Mouse (Mus musculus) neural tube, embryonic 14.5 days (tissue): Measurements from ENCODE around the gene Gad2. TPM values are rescaled to one million over a fixed set of nuclear protein-coding genes. Genes with fewer than 3 reads are reported as not detected.

ENCODE experiments used
- ATAC-seq: fragments of 200-750 bp; cut with Nextera tagmentation; 2 replicates; pipeline ENCODE4 v1.8.0; 2017; ENCODE audit warnings: low read depth, mild to moderate bottlenecking, moderate TSS enrichment, moderate library complexity
- H3K27ac ChIP-seq: fragments of 300-500 bp; sonication (generic); 2 replicates; pipeline ENCODE4 v1.5.1; 2014; ENCODE audit warnings: low read depth, mild to moderate bottlenecking, control low read depth, low read length, moderate library complexity, mixed read lengths
- H3K27me3 ChIP-seq: fragments of 300-500 bp; sonication (generic); 2 replicates; pipeline ENCODE4 v1.6.1; 2014; ENCODE audit warnings: low read length; ENCODE audit not compliant: control insufficient read depth, insufficient read depth
- H3K36me3 ChIP-seq: fragments of 300-500 bp; sonication (generic); 2 replicates; pipeline ENCODE4 v1.6.1; 2014; ENCODE audit warnings: low read length, mixed read lengths; ENCODE audit not compliant: control insufficient read depth, insufficient read depth
- H3K4me1 ChIP-seq: fragments of 300-500 bp; sonication (generic); 2 replicates; pipeline ENCODE4 v1.6.1; 2014; ENCODE audit warnings: low read length; ENCODE audit not compliant: control insufficient read depth, insufficient read depth
- H3K4me2 ChIP-seq: fragments of 300-500 bp; sonication (generic); 2 replicates; pipeline ENCODE4 v1.6.1; 2014; ENCODE audit warnings: mild to moderate bottlenecking, low read depth, low read length, control low read depth
- H3K4me3 ChIP-seq: fragments of 300-500 bp; sonication (generic); 2 replicates; pipeline ENCODE4 v1.5.1; 2014; ENCODE audit warnings: low read depth, low read length, control low read depth, mixed read lengths
- H3K9ac ChIP-seq: fragments of 300-500 bp; sonication (generic); replicated peaks from 2 replicates; pipeline ENCODE4 v1.6.1; 2014; ENCODE audit warnings: low read depth, mild to moderate bottlenecking, control low read depth, low read length, mixed read lengths
- H3K9me3 ChIP-seq: fragments of 300-500 bp; sonication (generic); 2 replicates; pipeline ENCODE4 v1.6.1; 2016; ENCODE audit warnings: low read length; ENCODE audit not compliant: control insufficient read depth
- WGBS: fragments of 180-500 bp; shearing (Covaris S2); extraction: QIAGEN DNeasy Blood & Tissue Kit; methylation state at CpG from one replicate; pipeline ENCODE4 v1.1.7; 2014; 5-methylcytosine and 5-hydroxymethylcytosine counted together
- polyA plus RNA-seq: library from polyadenylated mRNA; unstranded; fragments of >200 nt; fragmentation: Nextera tagmentation; extraction: Ambion mirVana; gene quantifications from 2 replicates; pipeline ENCODE4 v1.2.1, GENCODE M21; 2014

Gene Gad2
- polyA plus RNA-seq, 1 experiment from 2014 or later: 38.5 TPM

- Histone ChIP-seq H3K4me3 (no peak overlapping the region), H3K27me3 (no peaks in the 10 kb centered on the region), H3K4me1 (no peaks in the 10 kb centered on the region), H3K9ac (no peak overlapping the region), H3K27ac (no peak overlapping the region), H3K4me2 (no peak overlapping the region), H3K36me3 (no peaks in the 10 kb centered on the region), H3K9me3 (no peaks in the 10 kb centered on the region)
- no peak for ATAC-seq
- 78% methylated on average over 4 of the region's 4 CpGs for WGBS
Observed at GRCm38 (mm10) chr2:22679944-22680343, 57.9 kb downstream of the Gad2 start.

DNA sequence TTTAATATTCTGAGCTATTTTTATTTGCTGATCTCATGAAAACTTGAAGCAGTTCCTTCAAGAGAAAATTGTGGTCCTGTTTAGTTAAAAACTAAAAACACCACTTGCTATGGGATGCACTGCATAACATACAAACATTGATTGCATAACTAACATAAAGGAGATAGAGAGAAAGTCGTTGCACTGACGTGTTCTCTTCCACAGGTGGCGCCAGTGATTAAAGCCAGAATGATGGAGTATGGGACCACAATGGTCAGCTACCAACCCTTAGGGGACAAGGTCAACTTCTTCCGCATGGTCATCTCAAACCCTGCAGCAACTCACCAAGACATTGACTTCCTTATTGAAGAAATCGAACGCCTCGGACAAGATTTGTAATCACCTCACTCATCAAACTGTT, 68.0 kb downstream of the Gad2 start:
- no peaks in the 10 kb centered on the region for H3K36me3 ChIP-seq
- no peaks in the 10 kb centered on the region for H3K9me3 ChIP-seq
- 82% methylated on average over 7 of the region's 7 CpGs for WGBS
- H3K4me2 ChIP-seq: no peak overlapping the region
- no peak for ATAC-seq
- no peak overlapping the region for H3K9ac ChIP-seq
- H3K27me3 ChIP-seq: no peaks in the 10 kb centered on the region
- no peak overlapping the region for H3K27ac ChIP-seq
- no peaks in the 10 kb centered on the region for H3K4me1 ChIP-seq
- no peak overlapping the region for H3K4me3 ChIP-seq

GRCm38 (mm10) chr2:22704780-22705727, 83.0 kb downstream of the Gad2 start:
- no peak overlapping the region for H3K9ac ChIP-seq
- 48% methylated on average over 4 of the region's 4 CpGs for WGBS
- 0 out of 2 replicates have a peak, but pooled peaks have one; percentile 38 for ATAC-seq
- no peak overlapping the region for H3K4me2 ChIP-seq
- H3K4me1 ChIP-seq: no peaks in the 10 kb centered on the region
- H3K9me3 ChIP-seq: no peaks in the 10 kb centered on the region
- H3K4me3 ChIP-seq: no peak overlapping the region
- no peaks in the 10 kb centered on the region for H3K36me3 ChIP-seq
- no peak overlapping the region for H3K27ac ChIP-seq
- no peaks in the 10 kb centered on the region for H3K27me3 ChIP-seq

- H3K9ac ChIP-seq: no peak overlapping the region
- H3K4me3 ChIP-seq: no peak overlapping the region
- H3K27ac ChIP-seq: no peak overlapping the region
- WGBS: 44% methylated on average over 3 of the region's 3 CpGs
- H3K36me3 ChIP-seq: no peaks in the 10 kb centered on the region
- no peak overlapping the region for H3K4me2 ChIP-seq
- H3K27me3 ChIP-seq: no peaks in the 10 kb centered on the region
- no peaks in the 10 kb centered on the region for H3K9me3 ChIP-seq
- ATAC-seq: peak; percentile 58; the same call in 1 of the 2 replicates
- no peaks in the 10 kb centered on the region for H3K4me1 ChIP-seq
Observed at GRCm38 (mm10) chr2:22706233-22706632, 84.2 kb downstream of the Gad2 start.

- no peak overlapping the region for H3K27ac ChIP-seq
- no peaks in the 10 kb centered on the region for H3K4me1 ChIP-seq
- H3K4me3 ChIP-seq: no peak overlapping the region
- 28% methylated on average over 8 of the region's 8 CpGs for whole genome bisulfite sequencing
- no peak overlapping the region for H3K4me2 ChIP-seq
- no peaks in the 10 kb centered on the region for H3K27me3 ChIP-seq
- no peaks in the 10 kb centered on the region for H3K9me3 ChIP-seq
- no peak overlapping the region for H3K9ac ChIP-seq
- ATAC-seq: peak; percentile 96
- H3K36me3 ChIP-seq: no peaks in the 10 kb centered on the region
Observed at GRCm38 (mm10) chr2:22721522-22722470, 99.8 kb downstream of the Gad2 start.

GRCm38 (mm10) chr2:22723927-22724534, 102.0 kb downstream of the Gad2 start:
- ATAC-seq: no peak
- Histone ChIP-seq H3K4me1 (no peaks in the 10 kb centered on the region), H3K9me3 (no peaks in the 10 kb centered on the region), H3K27ac (no peak overlapping the region), H3K36me3 (no peaks in the 10 kb centered on the region), H3K9ac (no peak overlapping the region), H3K4me2 (no peak overlapping the region), H3K27me3 (no peaks in the 10 kb centered on the region), H3K4me3 (no peak overlapping the region)
- 87% methylated on average over 3 of the region's 3 CpGs for WGBS

- no peaks in the 10 kb centered on the region for H3K36me3 ChIP-seq
- no peak overlapping the region for H3K4me3 ChIP-seq
- ATAC-seq: no peak
- H3K4me1 ChIP-seq: no peaks in the 10 kb centered on the region
- H3K27me3 ChIP-seq: no peaks in the 10 kb centered on the region
- no peaks in the 10 kb centered on the region for H3K9me3 ChIP-seq
- no peak overlapping the region for H3K4me2 ChIP-seq
- 73% methylated on average over 1 of the region's 1 CpGs for WGBS
- no peak overlapping the region for H3K27ac ChIP-seq
- no peak overlapping the region for H3K9ac ChIP-seq
Observed at GRCm38 (mm10) chr2:22727113-22727512, 105.1 kb downstream of the Gad2 start.

DNA sequence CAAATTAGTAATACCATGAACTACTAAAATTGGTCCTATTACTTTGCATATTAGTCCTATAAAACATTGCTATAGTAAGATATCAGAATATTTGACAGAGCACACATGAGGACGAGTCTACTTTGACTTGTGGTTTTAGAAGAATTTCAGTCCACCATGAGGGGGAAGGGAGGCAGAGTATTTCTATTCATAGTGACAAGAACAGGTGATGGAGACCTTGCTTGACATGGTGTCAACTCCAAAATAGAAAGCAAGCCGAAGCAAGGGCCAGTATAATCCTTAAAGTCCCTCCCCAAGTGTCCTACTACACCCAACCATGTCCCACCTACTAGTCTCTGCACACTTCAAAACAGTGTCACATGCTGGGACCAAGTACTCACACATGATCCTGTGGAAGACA, 114.1 kb downstream of the Gad2 start:
- no peaks in the 10 kb centered on the region for H3K27me3 ChIP-seq
- no peak overlapping the region for H3K4me3 ChIP-seq
- no peaks in the 10 kb centered on the region for H3K4me1 ChIP-seq
- no peak overlapping the region for H3K4me2 ChIP-seq
- ATAC-seq: no peak
- no peak overlapping the region for H3K27ac ChIP-seq
- H3K36me3 ChIP-seq: no peaks in the 10 kb centered on the region
- WGBS: 76% methylated on average over 2 of the region's 2 CpGs
- H3K9ac ChIP-seq: no peak overlapping the region
- H3K9me3 ChIP-seq: no peaks in the 10 kb centered on the region
